Mouse (Mus musculus): ENCODE results near the gene Gm609. TPM values are rescaled to one million over a fixed set of nuclear protein-coding genes. Genes with fewer than 3 reads are reported as not detected.
"Not testable (repeated sequence)": the region's sequence is repeated elsewhere in the genome, so short reads cannot be mapped to it uniquely, and the experiment has no call there.

Gm609 gene
- not detected in 2 replicates for total RNA-seq (2021)
- long read RNA-seq: 0 reads

- no peak for DNase-seq
Measured at GRCm38 (mm10) chr16:45492927-45493326, at the start of gene Gm609. Gm609 (minus strand) TSS chr16:45492969.

- DNase-seq: no peak
Measured at GRCm38 (mm10) chr16:45542108-45542507, 49.3 kb upstream of the Gm609 start.

GRCm38 (mm10) chr16:45538342-45538741, 45.6 kb upstream of the Gm609 start:
- DNase-seq: not testable (repeated sequence)

- no peak for DNase-seq
Measured at GRCm38 (mm10) chr16:45535009-45535408, 42.2 kb upstream of the Gm609 start, which contains the start of gene Slc9c1. Slc9c1 (plus strand) TSS chr16:45535309.

- no peak for DNase-seq
Measured at GRCm38 (mm10) chr16:45531950-45532349, 39.2 kb upstream of the Gm609 start, which contains the start of gene Gm17783. Gm17783 (minus strand) TSS chr16:45532050.

- no peak for DNase-seq
Measured at GRCm38 (mm10) chr16:45525551-45525950, 32.8 kb upstream of the Gm609 start.

- no peak for DNase-seq
Measured at GRCm38 (mm10) chr16:45495326-45495725, 2.6 kb upstream of the Gm609 start.

- DNase-seq: no peak
Measured at GRCm38 (mm10) chr16:45476991-45477390, 15.8 kb downstream of the Gm609 start.

- not testable (repeated sequence) for DNase-seq
Measured at GRCm38 (mm10) chr16:45471836-45472235, 20.9 kb downstream of the Gm609 start.

- no peak for DNase-seq
Measured at GRCm38 (mm10) chr16:45454762-45455161, 38.0 kb downstream of the Gm609 start.

GRCm38 (mm10) chr16:45437230-45437739, 55.5 kb downstream of the Gm609 start:
- no peak for DNase-seq

GRCm38 (mm10) chr16:45435591-45435990, 57.2 kb downstream of the Gm609 start:
- no peak for DNase-seq

- no peak for DNase-seq
Measured at GRCm38 (mm10) chr16:45427651-45428050, 65.1 kb downstream of the Gm609 start.

GRCm38 (mm10) chr16:45413497-45413896, 79.3 kb downstream of the Gm609 start:
- DNase-seq: no peak

- not testable (repeated sequence) for DNase-seq
Measured at GRCm38 (mm10) chr16:45409064-45409446, 83.7 kb downstream of the Gm609 start.

GRCm38 (mm10) chr16:45408425-45409063, 84.2 kb downstream of the Gm609 start, which contains the start of gene Cd200:
Cd200 (minus strand) TSS chr16:45409053.
- DNase-seq: peak; percentile 43

GRCm38 (mm10) chr16:45407645-45408400, 84.9 kb downstream of the Gm609 start:
- DNase-seq: no peak

GRCm38 (mm10) chr16:45407091-45407490, 85.7 kb downstream of the Gm609 start:
- no peak for DNase-seq

- DNase-seq: no peak
Measured at GRCm38 (mm10) chr16:45402951-45403350, 89.8 kb downstream of the Gm609 start.

- DNase-seq: no peak
Measured at GRCm38 (mm10) chr16:45402036-45402435, 90.7 kb downstream of the Gm609 start.

- no peak for DNase-seq
Measured at GRCm38 (mm10) chr16:45399947-45400555, 92.7 kb downstream of the Gm609 start.

GRCm38 (mm10) chr16:45399411-45399810, 93.4 kb downstream of the Gm609 start:
- DNase-seq: no peak

GRCm38 (mm10) chr16:45397440-45397839, 95.3 kb downstream of the Gm609 start:
- DNase-seq: no peak

Data from adrenal gland, postnatal 25 days (tissue).